Mouse (Mus musculus) myocyte (in vitro differentiated cells): ENCODE measurements at regions not wholly inside any gene's neighbourhood (a gene's known extent, or its start where the extent isn't known, plus 50 kb on each side); places are given as distances from the start of the nearest gene placed in this dataset.

Experiments used
- CEBPB ChIP-seq: IDR thresholded peaks from 2 replicates; pipeline ENCODE4 v1.6.1; 2011; ENCODE audit warnings: mild to moderate bottlenecking, moderate library complexity; ENCODE audit not compliant: poor library complexity, insufficient read depth, severe bottlenecking
- E2F4 ChIP-seq: IDR thresholded peaks from one replicate; pipeline ENCODE4 v1.6.1; 2011; ENCODE audit warnings: mild to moderate bottlenecking, control low read depth, moderate library complexity; ENCODE audit not compliant: insufficient read depth
- MAX ChIP-seq: IDR thresholded peaks from one replicate; pipeline ENCODE4 v1.6.1; 2011; ENCODE audit warnings: low read depth, mild to moderate bottlenecking, control low read depth
- MYOD1 ChIP-seq, 3 experiments: IDR thresholded peaks; one replicate each; pipeline ENCODE4 v1.6.1; 2011; ENCODE audit warnings: control low read depth in 2 of 3, low read depth in 2 of 3, mild to moderate bottlenecking in 2 of 3, moderate library complexity in 1 of 3; ENCODE audit not compliant: insufficient read length in 2 of 3, control insufficient read depth in 1 of 3
- MYOG ChIP-seq, 3 experiments: IDR thresholded peaks; one replicate each; pipeline ENCODE4 v1.6.1; 2011; ENCODE audit warnings: control low read depth in 2 of 3, low read depth in 2 of 3, mild to moderate bottlenecking in 2 of 3; ENCODE audit not compliant: insufficient read length in 2 of 3, control insufficient read depth in 1 of 3, insufficient read depth in 1 of 3
- POLR2A ChIP-seq: IDR thresholded peaks from one replicate; pipeline ENCODE4 v1.6.1; 2011; ENCODE audit warnings: low read depth, mild to moderate bottlenecking, control low read depth, moderate library complexity; ENCODE audit not compliant: insufficient read length
- POLR2AphosphoS2 ChIP-seq: IDR thresholded peaks from one replicate; pipeline ENCODE4 v1.6.1; 2011; ENCODE audit warnings: low read depth, control low read depth; ENCODE audit not compliant: insufficient read length
- REST ChIP-seq: IDR thresholded peaks from one replicate; pipeline ENCODE4 v1.6.1; 2011; ENCODE audit warnings: mild to moderate bottlenecking, control low read depth, moderate library complexity; ENCODE audit not compliant: insufficient read depth, insufficient read length
- TCF12 ChIP-seq: IDR thresholded peaks from one replicate; pipeline ENCODE4 v1.6.1; 2011; ENCODE audit warnings: mild to moderate bottlenecking, control low read depth; ENCODE audit not compliant: poor library complexity, insufficient read depth, severe bottlenecking
- TCF3 ChIP-seq: IDR thresholded peaks from one replicate; pipeline ENCODE4 v1.6.1; 2011; ENCODE audit warnings: low read depth, control low read depth; ENCODE audit not compliant: insufficient read length
- USF1 ChIP-seq: IDR thresholded peaks from one replicate; pipeline ENCODE4 v1.6.1; 2011; ENCODE audit warnings: low read depth, mild to moderate bottlenecking, control low read depth, moderate library complexity

DNA sequence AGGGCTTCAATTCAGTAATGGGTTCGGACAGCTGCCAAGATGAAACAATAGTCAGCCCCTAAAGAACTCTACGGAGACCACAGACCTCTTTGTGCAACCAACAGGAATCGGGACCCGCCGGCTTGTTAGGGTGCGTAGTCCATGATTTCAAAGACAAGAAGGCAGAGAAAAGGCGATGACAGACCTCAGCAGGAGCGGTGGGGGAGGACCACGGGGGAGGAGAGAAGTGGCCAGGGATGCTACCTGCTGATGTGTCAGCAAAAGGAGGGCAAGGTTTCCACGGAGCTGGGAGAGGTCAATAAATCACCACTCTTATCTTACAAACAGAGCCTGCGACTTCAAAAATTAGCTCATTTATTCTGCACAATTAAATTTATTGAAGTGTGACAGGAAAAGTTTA, 388.4 kb upstream of the Id4 start:
- TF ChIP-seq POLR2A (no peak), MYOD1 (IDR thresholded peaks at IDR 0.05; ENCODE audit: control insufficient read depth in 1 of 3, insufficient read length in 2 of 3, low read depth in 2 of 3) (no peak), TCF12 (no peak), REST (no peak), POLR2AphosphoS2 (no peak), USF1 (no peak), E2F4 (no peak), MAX (no peak), TCF3 (no peak), MYOG (IDR thresholded peaks at IDR 0.05; ENCODE audit: control insufficient read depth in 1 of 3, insufficient read depth in 1 of 3, insufficient read length in 2 of 3, low read depth in 2 of 3) (no peak), CEBPB (no peak)
